Mouse (Mus musculus) layer of hippocampus, postnatal 36 days (tissue): Measurements from ENCODE around the gene Fkbpl. TPM values are rescaled to one million over a fixed set of nuclear protein-coding genes. Genes with fewer than 3 reads are reported as not detected.

Experiments used
- total RNA-seq, 2 experiments: library from RNA; stranded (reverse); gene quantifications; 2 replicates each; pipeline ENCODE4 v1.2.3; 2021

Fkbpl gene
- total RNA-seq, 2 experiments from 2014 or later = 17.9 to 18.0 TPM

Other genes starting within 250 kb of the Fkbpl start
- gene BC051142, start 245.9 kb upstream of the Fkbpl start, total RNA-seq = 1 to 10 TPM; 2.3 to 3.6 TPM
- gene Btnl4, start 167.4 kb upstream of the Fkbpl start, total RNA-seq = not detected
- not detected for gene Btnl6, start 127.4 kb upstream of the Fkbpl start, total RNA-seq
- gene Notch4, start 80.5 kb upstream of the Fkbpl start, total RNA-seq = 10 to 100 TPM in 1 of 2 experiments, 1 to 10 TPM in 1; 7.0 to 11.5 TPM
- 1 to 10 TPM; 2.1 to 2.2 TPM for gene Gpsm3, start 55.0 kb upstream of the Fkbpl start, total RNA-seq
- 10 to 100 TPM; 63.0 to 63.9 TPM for gene Pbx2, start 53.5 kb upstream of the Fkbpl start, total RNA-seq
- gene Ager, start 46.9 kb upstream of the Fkbpl start, total RNA-seq = under 1 TPM; 0.60 to 0.94 TPM
- gene Rnf5, start 41.1 kb upstream of the Fkbpl start, total RNA-seq = 10 to 100 TPM; 79.4 to 87.3 TPM
- 100 to 1,000 TPM; 159 to 169 TPM for gene Agpat1, start 40.5 kb upstream of the Fkbpl start, total RNA-seq
- gene Egfl8, start 28.8 kb upstream of the Fkbpl start, total RNA-seq = 1 to 10 TPM; 1.8 to 2.0 TPM
- gene Ppt2, start 16.3 kb upstream of the Fkbpl start, total RNA-seq = 10 to 100 TPM; 44.4 to 50.8 TPM
- gene Prrt1, start 15.2 kb upstream of the Fkbpl start, total RNA-seq = 100 to 1,000 TPM; 317 to 352 TPM
- gene Atf6b, start 2.4 kb downstream of the Fkbpl start, total RNA-seq = 100 to 1,000 TPM in 1 of 2 experiments, 10 to 100 TPM in 1; 89.9 to 101 TPM
- 10 to 100 TPM in 1 of 2 experiments, 1 to 10 TPM in 1; 9.9 to 10.7 TPM for gene Tnxb, start 25.8 kb downstream of the Fkbpl start, total RNA-seq
- gene C4b, start 99.1 kb downstream of the Fkbpl start, total RNA-seq = 10 to 100 TPM; 15.7 to 22.6 TPM
- gene Cyp21a1, start 159.8 kb downstream of the Fkbpl start, total RNA-seq = under 1 TPM in 1 of 2 experiments, not detected in 1; 0.32 TPM
- 10 to 100 TPM; 54.9 to 61.0 TPM for gene Stk19, start 192.2 kb downstream of the Fkbpl start, total RNA-seq
- gene Dxo, start 192.3 kb downstream of the Fkbpl start, total RNA-seq = 10 to 100 TPM; 37.1 to 43.9 TPM
- 10 to 100 TPM; 69.5 to 72.4 TPM for gene Skiv2l, start 205.4 kb downstream of the Fkbpl start, total RNA-seq
- gene Nelfe, start 205.6 kb downstream of the Fkbpl start, total RNA-seq = 10 to 100 TPM; 29.2 to 32.1 TPM
- gene Cfb, start 217.8 kb downstream of the Fkbpl start, total RNA-seq = under 1 TPM in 1 of 2 experiments, not detected in 1; 0.23 TPM
- 1 to 10 TPM; 6.9 to 8.0 TPM for gene Zbtb12, start 234.7 kb downstream of the Fkbpl start, total RNA-seq
- not detected for gene Gm20547, start 237.3 kb downstream of the Fkbpl start, total RNA-seq